Mouse (Mus musculus): ENCODE measurements at regions not wholly inside any gene's neighbourhood (a gene's known extent, or its start where the extent isn't known, plus 50 kb on each side); places are given as distances from the start of the nearest gene placed in this dataset.

DNA sequence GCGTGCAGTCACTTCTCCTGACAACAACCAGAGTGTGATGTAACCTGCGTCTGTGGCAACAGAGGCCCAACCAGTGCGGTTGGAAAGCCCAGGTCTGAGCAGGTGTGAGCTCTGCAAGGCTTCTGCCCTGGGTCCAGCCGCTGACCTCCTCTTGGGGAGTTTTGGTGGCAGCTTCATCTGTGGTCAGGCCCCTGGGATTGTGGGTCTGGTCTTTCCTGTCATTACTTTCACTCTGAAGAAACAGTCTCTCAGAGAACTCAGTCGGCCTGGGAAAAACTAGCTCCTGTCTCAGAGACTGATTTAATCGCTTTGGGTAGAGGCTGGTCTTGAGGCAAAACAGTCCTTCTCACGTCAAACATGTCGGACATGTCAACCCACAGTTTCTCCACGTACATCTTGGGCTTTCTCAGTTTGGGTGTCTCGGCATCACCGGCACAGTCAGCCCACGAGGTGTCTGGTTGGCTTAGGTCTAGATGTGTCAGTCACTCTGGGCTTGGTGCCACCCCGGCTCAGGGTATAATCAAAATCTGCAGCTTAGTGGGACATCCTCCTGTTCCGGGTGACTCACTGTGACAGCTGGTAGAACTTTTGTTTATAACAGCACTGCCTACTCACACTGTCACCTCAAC is 195.0 kb upstream of the Cxcr4 start:
- in situ Hi-C loops (cut with MboI; ENCODE audit: low pct_unique_long_range_greater_than_20kb) = no loop called here
- TF ChIP-seq CTCF (IDR thresholded peaks at IDR 0.05) = no peak
- no peaks in the 10 kb centered on the region for H3K27me3 ChIP-seq
- ChIA-PET POLR2A (interaction anchor here (0.5 kb wide), 2 partner anchors 27 kb away, joined by 4 to 6 read pairs; no protein-coding TSS in a partner anchor), CTCF (no interaction called here)
- no peak for ATAC-seq
- no peak for DNase-seq (ENCODE audit: low read depth, low spot score)

DNA sequence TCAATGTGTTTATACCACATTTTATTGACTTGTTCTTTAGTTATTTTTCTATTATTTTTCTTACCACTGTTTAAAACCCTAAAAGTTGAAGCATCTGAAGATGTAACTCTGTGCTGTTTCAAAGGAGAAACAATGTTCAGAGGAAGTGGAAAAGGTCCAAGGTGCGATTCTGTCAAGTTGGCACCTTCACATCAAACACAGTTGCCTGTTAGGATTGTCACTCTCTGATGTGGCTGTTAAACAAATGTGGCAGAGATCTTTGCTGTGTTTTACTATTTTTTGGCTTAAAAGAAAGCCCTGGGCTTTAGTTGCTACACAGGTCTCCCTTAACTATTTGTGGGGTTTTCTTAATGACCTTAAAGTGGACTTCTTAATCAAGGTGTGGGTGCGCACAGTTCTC is 190.2 kb upstream of the Cxcr4 start:
- CTCF ChIA-PET = no interaction called here
- no peak for TF ChIP-seq CTCF (IDR thresholded peaks at IDR 0.05)
- in situ Hi-C loops (cut with MboI; ENCODE audit: low pct_unique_long_range_greater_than_20kb) = no loop called here
- ATAC-seq (no peak), DNase-seq (ENCODE audit: low read depth, low spot score) (no peak)
- POLR2A ChIA-PET = interaction anchor here (0.5 kb wide), 1 partner anchor 125 kb away, joined by 3 read pairs; no protein-coding TSS in a partner anchor
- no peaks in the 10 kb centered on the region for H3K27me3 ChIP-seq

DNA sequence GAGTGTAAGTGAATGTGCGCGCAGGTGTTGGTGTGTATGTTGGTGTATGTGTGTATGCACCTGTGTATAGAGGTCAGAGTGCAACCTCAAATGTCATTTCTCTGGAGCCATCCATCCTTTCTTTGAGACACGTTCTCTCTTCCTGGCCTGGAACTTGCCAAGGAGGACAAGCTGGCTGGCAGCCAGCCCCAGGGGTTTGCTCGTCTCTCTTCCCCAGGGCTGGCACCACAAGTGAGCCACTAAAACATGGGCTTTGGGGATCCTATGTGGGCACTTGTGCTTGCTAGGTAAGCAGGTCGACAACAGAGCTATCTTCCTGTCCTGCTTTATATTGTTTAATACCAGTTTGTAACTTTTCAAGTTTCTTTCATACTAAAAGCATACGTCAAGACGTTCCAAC is 189.8 kb upstream of the Cxcr4 start:
- no peak for ATAC-seq

DNA sequence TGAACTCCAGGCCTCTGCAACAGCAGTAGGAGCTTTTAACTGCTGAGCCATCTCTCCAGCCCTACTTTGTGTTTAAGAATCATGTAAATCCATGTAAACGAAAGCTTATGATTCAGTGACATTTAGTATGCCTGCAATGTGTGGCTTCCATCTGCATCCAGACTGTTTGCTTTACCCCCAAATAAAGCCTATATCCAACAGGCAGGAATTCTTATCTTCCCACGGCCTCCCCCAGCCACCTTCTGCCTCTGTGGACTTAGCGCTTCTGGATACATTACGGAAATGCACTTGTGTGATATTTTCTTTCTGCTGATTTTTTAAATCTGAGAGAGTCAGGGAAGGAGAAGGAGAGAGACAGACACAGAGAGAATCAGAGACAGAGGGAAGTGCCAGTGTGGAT is 189.2 kb upstream of the Cxcr4 start:
- in situ Hi-C loops (cut with MboI; ENCODE audit: low pct_unique_long_range_greater_than_20kb) = no loop called here
- TF ChIP-seq CTCF (IDR thresholded peaks at IDR 0.05) = no peak
- H3K27me3 ChIP-seq = no peaks in the 10 kb centered on the region
- CTCF ChIA-PET = interaction anchor here (0.7 kb wide), 1 partner anchor 11 kb away, joined by 3 read pairs; no protein-coding TSS in a partner anchor
- DNase-seq (ENCODE audit: low read depth, low spot score) (no peak), ATAC-seq (no peak)
- POLR2A ChIA-PET = no interaction called here

More for the DNA sequence above, 189.8 kb upstream of the Cxcr4 start:
- no peaks in the 10 kb centered on the region for H3K27me3 ChIP-seq
- ChIA-PET POLR2A (no interaction called here), CTCF (interaction anchor here (0.7 kb wide), 1 partner anchor 11 kb away, joined by 3 read pairs; no protein-coding TSS in a partner anchor)
- in situ Hi-C loops (cut with MboI; ENCODE audit: low pct_unique_long_range_greater_than_20kb) = no loop called here
- no peak for TF ChIP-seq CTCF (IDR thresholded peaks at IDR 0.05)
- no peak for DNase-seq (ENCODE audit: low read depth, low spot score)

DNA sequence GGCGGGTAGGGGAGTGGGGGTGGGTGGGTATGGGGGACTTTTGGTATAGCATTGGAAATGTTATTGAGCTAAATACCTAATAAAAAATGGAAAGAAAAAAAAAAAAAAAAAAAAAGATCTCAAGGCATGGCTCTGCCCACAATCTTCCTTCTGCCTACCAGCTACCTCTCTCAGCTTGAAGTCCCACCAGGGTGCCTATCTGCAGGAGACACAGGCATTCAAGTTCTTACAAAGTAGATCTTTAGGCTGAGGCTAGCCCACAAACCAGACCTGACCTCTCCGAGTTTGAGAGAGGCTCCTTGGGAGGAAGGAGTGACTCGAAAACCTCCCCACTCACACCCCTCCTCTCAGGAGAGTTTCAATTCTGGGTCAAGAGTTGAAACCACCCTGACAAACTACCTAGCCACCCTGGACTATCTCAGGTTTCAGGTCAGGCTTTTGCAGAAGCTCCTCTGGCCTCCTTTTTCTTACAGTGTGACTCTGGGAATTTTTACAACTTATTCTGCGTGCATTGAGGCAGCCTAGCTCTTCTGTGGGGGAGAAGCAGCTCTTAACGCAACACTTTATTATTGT is 187.6 kb upstream of the Cxcr4 start:
- DNase-seq (ENCODE audit: low read depth, low spot score) = no peak
- CTCF ChIA-PET = no interaction called here
- ATAC-seq = no peak
- no peaks in the 10 kb centered on the region for H3K27me3 ChIP-seq
- TF ChIP-seq CTCF (IDR thresholded peaks at IDR 0.05) = no peak
- in situ Hi-C loops (cut with MboI; ENCODE audit: low pct_unique_long_range_greater_than_20kb) = no loop called here
- POLR2A ChIA-PET = no interaction called here

DNA sequence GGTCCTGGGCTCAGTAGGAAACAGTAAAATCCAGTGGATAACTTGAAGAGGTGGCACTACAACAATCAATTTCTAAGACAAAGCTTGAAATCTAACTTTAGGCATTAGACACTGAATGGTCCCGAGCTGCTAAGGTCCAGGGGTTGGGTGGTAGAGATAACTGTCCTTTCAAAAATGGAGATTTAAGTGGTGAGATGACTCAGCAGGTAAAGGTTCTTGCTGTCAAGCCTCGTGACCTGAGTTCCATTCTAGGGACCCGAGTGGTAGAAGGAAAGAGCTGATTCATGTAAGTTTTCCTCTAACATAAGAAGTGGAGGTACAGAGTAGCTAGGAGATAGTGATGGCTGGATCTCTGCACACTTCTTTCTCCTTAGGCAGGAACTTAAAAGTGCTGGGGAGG is 180.3 kb upstream of the Cxcr4 start:
- in situ Hi-C loops (cut with MboI; ENCODE audit: low pct_unique_long_range_greater_than_20kb) = no loop called here
- DNase-seq (ENCODE audit: low read depth, low spot score) (no peak), ATAC-seq (no peak)
- H3K27me3 ChIP-seq = peaks cover 6% of the 10 kb centered on the region
- TF ChIP-seq CTCF (IDR thresholded peaks at IDR 0.05) = no peak
- ChIA-PET CTCF (interaction anchor here (1.6 kb wide), 1 partner anchor 13 kb away, joined by 5 read pairs; no protein-coding TSS in a partner anchor), POLR2A (interaction anchor here (0.6 kb wide), 2 partner anchors 63 to 368 kb away, joined by 3 read pairs; no protein-coding TSS in a partner anchor)

DNA sequence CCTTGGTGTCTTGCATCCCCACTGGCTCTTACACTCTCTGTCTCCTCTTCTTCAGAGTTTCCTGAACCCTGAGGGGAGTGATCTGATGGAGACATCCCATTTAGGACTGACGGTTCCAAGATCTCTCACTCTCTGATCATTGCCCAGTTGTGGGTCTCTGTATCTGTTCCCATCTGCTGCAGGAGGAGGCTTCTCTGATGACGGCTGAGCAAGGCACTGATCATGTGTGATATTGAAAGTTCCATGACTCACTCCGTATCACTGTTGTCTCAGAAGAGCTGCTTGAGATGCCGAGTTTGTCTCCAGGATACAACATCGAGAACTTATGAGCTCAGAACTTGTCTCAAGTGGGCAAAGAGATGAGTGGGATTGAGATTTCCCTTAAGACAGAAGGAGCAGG is 178.7 kb upstream of the Cxcr4 start:
- no peak for ATAC-seq
- TF ChIP-seq CTCF (IDR thresholded peaks at IDR 0.05) = no peak
- in situ Hi-C loops (cut with MboI; ENCODE audit: low pct_unique_long_range_greater_than_20kb) = no loop called here
- ChIA-PET CTCF (no interaction called here), POLR2A (no interaction called here)
- H3K27me3 ChIP-seq = peaks cover 6% of the 10 kb centered on the region
- DNase-seq (ENCODE audit: low read depth, low spot score) = no peak

DNA sequence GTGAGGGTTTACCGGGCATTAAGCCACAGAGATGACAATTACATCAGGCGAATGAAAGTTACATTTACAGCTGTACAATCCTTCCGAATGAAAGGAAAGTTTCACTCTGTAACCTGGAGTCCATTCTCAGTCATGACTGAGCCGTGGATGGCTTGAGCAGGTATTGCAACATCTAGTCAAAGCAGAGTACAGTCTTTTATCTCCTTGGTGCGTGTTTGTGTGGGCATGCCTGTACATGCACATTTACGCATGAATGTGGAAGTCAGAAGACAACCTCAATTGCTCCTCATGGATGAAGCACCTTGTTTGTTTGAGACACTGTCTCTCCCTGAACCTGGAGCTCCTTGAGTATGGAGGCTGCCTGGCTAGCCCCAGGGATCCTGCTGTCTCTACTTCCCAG is 175.9 kb upstream of the Cxcr4 start:
- no peak for ATAC-seq
- H3K27me3 ChIP-seq = peaks cover 6% of the 10 kb centered on the region
- in situ Hi-C loops (cut with MboI; ENCODE audit: low pct_unique_long_range_greater_than_20kb) = no loop called here
- ChIA-PET CTCF (no interaction called here), POLR2A (no interaction called here)
- no peak for DNase-seq (ENCODE audit: low read depth, low spot score)
- no peak for TF ChIP-seq CTCF (IDR thresholded peaks at IDR 0.05)

DNA sequence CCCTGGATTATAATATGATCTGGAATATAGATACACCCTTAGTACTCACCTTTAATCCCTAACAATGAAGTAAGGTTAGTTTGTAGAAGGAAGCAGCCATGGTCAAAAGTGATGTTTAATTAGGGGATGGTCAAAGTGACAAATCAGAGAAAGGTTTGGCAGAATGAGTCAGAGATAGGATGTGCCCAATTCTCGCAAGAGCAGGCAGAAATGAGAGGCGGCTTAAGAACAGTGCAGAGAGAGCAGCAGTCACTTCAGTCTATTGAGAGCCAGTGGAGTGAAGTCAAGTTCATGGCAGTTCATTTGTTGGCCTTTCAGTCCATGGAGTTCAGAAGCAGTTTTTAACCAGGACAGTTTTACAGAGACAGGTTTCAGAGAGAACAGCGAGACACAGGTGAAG is 175.3 kb upstream of the Cxcr4 start:
- CTCF ChIA-PET = no interaction called here
- peaks cover 4% of the 10 kb centered on the region for H3K27me3 ChIP-seq
- TF ChIP-seq CTCF (IDR thresholded peaks at IDR 0.05) = no peak
- no peak for ATAC-seq
- in situ Hi-C loops (cut with MboI; ENCODE audit: low pct_unique_long_range_greater_than_20kb) = no loop called here
- POLR2A ChIA-PET = no interaction called here
- no peak for DNase-seq (ENCODE audit: low read depth, low spot score)

DNA sequence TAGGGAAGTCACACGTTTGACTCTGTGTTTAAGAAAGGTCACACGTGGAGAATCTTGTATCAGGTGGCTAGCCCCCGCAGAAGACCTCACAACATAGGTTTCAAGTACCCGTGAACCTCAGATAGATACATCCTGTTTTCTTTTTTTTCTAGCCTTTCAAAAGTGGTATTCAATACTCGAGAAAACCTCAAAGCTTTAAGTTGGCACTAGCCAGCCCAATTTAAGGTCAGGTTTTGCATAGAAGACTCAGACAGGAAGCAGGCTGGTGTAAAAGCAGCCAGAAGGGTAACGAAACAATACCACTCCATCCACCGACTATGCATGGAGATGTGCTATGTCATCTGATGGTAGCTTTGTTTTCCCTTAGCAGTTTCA is 174.8 kb upstream of the Cxcr4 start:
- ATAC-seq (no peak), DNase-seq (ENCODE audit: low read depth, low spot score) (no peak)
- in situ Hi-C loops (cut with MboI; ENCODE audit: low pct_unique_long_range_greater_than_20kb) = no loop called here
- POLR2A ChIA-PET = interaction anchor here (0.5 kb wide), 1 partner anchor 942 kb away, joined by 5 read pairs; no protein-coding TSS in a partner anchor
- no peaks in the 10 kb centered on the region for H3K27me3 ChIP-seq
- CTCF ChIA-PET = no interaction called here
- no peak for TF ChIP-seq CTCF (IDR thresholded peaks at IDR 0.05)

DNA sequence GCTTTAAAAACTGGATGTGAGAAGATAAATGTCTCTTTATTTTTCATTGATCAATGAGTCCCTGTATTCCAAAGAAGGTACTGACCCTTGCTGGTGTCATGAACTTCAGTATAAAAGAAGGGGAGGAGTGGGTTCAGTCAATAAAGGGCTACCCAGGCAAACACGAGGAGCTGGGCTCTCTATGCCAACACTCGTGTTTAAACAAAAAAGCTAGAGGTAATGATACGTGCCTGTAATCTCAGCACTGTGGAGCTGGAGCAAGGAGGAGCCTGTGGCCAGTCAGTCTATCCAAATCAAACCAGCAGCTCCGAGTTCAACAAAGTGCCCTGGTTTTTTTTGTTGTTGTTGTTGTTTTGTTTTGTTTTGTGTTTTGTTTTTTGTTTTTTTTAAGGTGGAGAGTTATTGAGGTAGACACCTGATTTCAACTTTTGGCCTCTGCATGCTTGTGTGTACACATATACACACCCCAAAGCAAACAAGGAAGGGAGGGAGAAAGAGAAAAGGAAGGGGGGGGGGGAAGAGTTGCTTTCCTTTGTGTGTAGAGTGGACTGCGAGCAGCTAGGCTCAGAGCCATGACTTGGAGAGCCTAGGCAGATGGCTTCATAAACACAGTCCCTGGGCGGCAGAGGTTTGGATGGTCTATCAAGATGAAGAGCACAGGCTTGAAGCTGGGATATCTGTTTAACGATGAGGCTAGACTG is 174.2 kb upstream of the Cxcr4 start:
- CTCF ChIA-PET = no interaction called here
- TF ChIP-seq CTCF (IDR thresholded peaks at IDR 0.05) = no peak
- DNase-seq (ENCODE audit: low read depth, low spot score) = no peak
- peaks cover 4% of the 10 kb centered on the region for H3K27me3 ChIP-seq
- no peak for ATAC-seq
- in situ Hi-C loops (cut with MboI; ENCODE audit: low pct_unique_long_range_greater_than_20kb) = no loop called here
- POLR2A ChIA-PET = interaction anchor here (0.5 kb wide), 1 partner anchor 942 kb away, joined by 5 read pairs; no protein-coding TSS in a partner anchor

All from Patski (cell line).